Mouse (Mus musculus) midbrain, embryonic 16.5 days (tissue): Measurements from ENCODE around the gene Ccdc43. TPM values are rescaled to one million over a fixed set of nuclear protein-coding genes. Genes with fewer than 3 reads are reported as not detected.

Experiments
- ATAC-seq: fragments of 200-750 bp; cut with Nextera tagmentation; 2 replicates; pipeline ENCODE4 v1.8.0; 2017; ENCODE audit warnings: moderate TSS enrichment
- H3K27ac ChIP-seq: fragments of 300-500 bp; sonication (generic); 2 replicates; pipeline ENCODE4 v1.5.1; 2014; ENCODE audit warnings: mild to moderate bottlenecking, low read length, mixed read lengths
- H3K27me3 ChIP-seq: fragments of 300-500 bp; sonication (generic); 2 replicates; pipeline ENCODE4 v1.6.1; 2014; ENCODE audit warnings: low read depth, low read length, mixed read lengths; ENCODE audit not compliant: control insufficient read depth, insufficient read depth
- H3K36me3 ChIP-seq: fragments of 300-500 bp; sonication (generic); 2 replicates; pipeline ENCODE4 v1.6.1; 2014; ENCODE audit warnings: mild to moderate bottlenecking, low read length, moderate library complexity, mixed read lengths; ENCODE audit not compliant: control insufficient read depth, insufficient read depth
- H3K4me1 ChIP-seq: fragments of 300-500 bp; sonication (generic); 2 replicates; pipeline ENCODE4 v1.6.1; 2014; ENCODE audit warnings: mild to moderate bottlenecking, low read length, mixed read lengths; ENCODE audit not compliant: control insufficient read depth, insufficient read depth
- H3K4me2 ChIP-seq: fragments of 300-500 bp; sonication (generic); 2 replicates; pipeline ENCODE4 v1.6.1; 2014; ENCODE audit warnings: mild to moderate bottlenecking, low read length, mixed read lengths
- H3K4me3 ChIP-seq: fragments of 300-500 bp; sonication (generic); 2 replicates; pipeline ENCODE4 v1.5.1; 2014; ENCODE audit warnings: low read depth, mild to moderate bottlenecking, low read length, moderate library complexity, mixed read lengths
- H3K9ac ChIP-seq: fragments of 300-500 bp; sonication (generic); 2 replicates; pipeline ENCODE4 v1.6.1; 2014; ENCODE audit warnings: low read depth, low read length, mixed read lengths
- H3K9me3 ChIP-seq: fragments of 300-500 bp; sonication (generic); replicated peaks from 2 replicates; pipeline ENCODE4 v1.6.1; 2014; ENCODE audit warnings: mild to moderate bottlenecking, low read length, mixed read lengths; ENCODE audit not compliant: control insufficient read depth, poor library complexity, severe bottlenecking
- WGBS: fragments of 180-500 bp; shearing (Covaris S2); extraction: QIAGEN DNeasy Blood & Tissue Kit; methylation state at CpG from one replicate; pipeline ENCODE4 v1.1.7; 2014; 5-methylcytosine and 5-hydroxymethylcytosine counted together
- microRNA-seq: library from miRNA; unstranded; fragments of <30 nt; microRNA quantifications from one replicate; pipeline ENCODE4, GENCODE M21; 2017
- polyA plus RNA-seq: library from polyadenylated mRNA; unstranded; fragments of >200 nt; fragmentation: Nextera tagmentation; extraction: Ambion mirVana; gene quantifications from 2 replicates; pipeline ENCODE4 v1.2.1, GENCODE M21; 2015

Ccdc43 gene
- polyA plus RNA-seq, 1 experiment from 2014 or later, result 43.1 TPM

DNA sequence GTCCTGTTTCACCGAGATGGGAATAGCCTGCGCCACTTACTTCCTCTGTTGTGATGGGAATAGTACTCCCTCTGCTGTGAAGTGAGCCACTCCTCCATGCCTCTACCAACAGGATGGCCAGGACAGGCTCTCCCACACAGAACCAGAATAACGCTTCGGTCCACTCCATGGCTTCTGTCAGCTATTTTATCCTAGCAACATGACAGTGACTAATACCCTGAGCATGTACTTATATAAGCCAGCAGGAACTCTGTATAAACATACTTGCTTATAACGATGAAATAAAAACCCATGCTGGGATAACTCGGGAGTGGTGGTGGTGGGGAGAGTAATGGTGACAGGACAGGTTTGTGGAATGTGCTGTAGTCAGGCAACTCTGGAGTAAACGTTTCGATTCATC is 41.7 kb downstream of the Ccdc43 start:
- WGBS, result 82% methylated on average over 8 of the region's 8 CpGs
- Histone ChIP-seq H3K36me3 (no peaks in the 10 kb centered on the region), H3K4me1 (no peaks in the 10 kb centered on the region), H3K27me3 (no peaks in the 10 kb centered on the region), H3K4me2 (no peak overlapping the region), H3K27ac (no peak overlapping the region), H3K9ac (no peak overlapping the region), H3K4me3 (no peak overlapping the region), H3K9me3 (no peaks in the 10 kb centered on the region)
- ATAC-seq, result no peak

DNA sequence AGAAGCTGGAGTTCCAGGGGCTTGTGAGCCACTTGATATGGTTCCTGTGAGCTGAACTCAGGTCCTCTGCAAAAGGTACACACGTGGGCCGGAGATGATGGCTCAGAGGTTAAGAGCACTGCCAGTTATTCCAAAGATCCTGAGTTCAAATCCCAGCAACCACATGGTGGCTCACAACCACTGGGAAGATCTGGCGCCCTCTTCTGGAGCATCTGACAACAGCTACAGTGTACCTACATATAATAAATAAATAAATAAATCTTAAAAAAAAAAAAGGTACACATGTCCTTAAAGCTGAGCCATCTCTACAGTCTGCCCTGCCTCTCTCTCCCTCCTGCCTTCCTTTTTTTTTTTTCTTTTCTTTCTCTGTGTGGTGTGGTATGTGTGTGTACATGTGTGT is 44.7 kb downstream of the Ccdc43 start:
- no peaks in the 10 kb centered on the region for H3K4me1 ChIP-seq
- H3K4me3 ChIP-seq, result no peak overlapping the region
- no peak for ATAC-seq
- no peak overlapping the region for H3K9ac ChIP-seq
- 76% methylated on average over 3 of the region's 3 CpGs for WGBS
- no peak overlapping the region for H3K27ac ChIP-seq
- no peaks in the 10 kb centered on the region for H3K27me3 ChIP-seq
- H3K4me2 ChIP-seq, result no peak overlapping the region
- H3K36me3 ChIP-seq, result no peaks in the 10 kb centered on the region
- no peaks in the 10 kb centered on the region for H3K9me3 ChIP-seq

DNA sequence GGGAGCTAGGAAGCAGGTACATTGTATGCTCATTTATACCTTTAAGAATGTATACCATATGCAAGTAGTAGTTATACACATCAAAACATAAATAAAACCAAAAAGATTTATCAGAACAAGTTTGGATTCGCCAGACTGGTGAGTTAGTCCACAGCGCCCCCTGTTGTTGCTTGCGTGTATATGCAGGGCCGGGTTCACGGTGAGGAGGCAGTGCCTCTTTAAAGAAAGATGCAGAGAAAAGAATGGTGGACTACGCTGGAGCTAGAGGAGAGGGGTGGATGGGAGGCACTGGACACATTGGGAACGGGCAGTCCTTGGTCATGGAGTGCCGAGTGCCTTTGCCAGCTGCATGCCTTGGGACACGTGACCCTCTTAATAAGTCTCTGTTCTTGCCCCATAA is 46.2 kb downstream of the Ccdc43 start:
- H3K4me3 ChIP-seq, result no peak overlapping the region
- no peak overlapping the region for H3K9ac ChIP-seq
- H3K4me2 ChIP-seq, result no peak overlapping the region
- no peaks in the 10 kb centered on the region for H3K36me3 ChIP-seq
- no peaks in the 10 kb centered on the region for H3K9me3 ChIP-seq
- H3K27me3 ChIP-seq, result no peaks in the 10 kb centered on the region
- H3K4me1 ChIP-seq, result no peaks in the 10 kb centered on the region
- no peak overlapping the region for H3K27ac ChIP-seq
- 3% methylated on average over 9 of the region's 9 CpGs for WGBS
- ATAC-seq, result no peak

DNA sequence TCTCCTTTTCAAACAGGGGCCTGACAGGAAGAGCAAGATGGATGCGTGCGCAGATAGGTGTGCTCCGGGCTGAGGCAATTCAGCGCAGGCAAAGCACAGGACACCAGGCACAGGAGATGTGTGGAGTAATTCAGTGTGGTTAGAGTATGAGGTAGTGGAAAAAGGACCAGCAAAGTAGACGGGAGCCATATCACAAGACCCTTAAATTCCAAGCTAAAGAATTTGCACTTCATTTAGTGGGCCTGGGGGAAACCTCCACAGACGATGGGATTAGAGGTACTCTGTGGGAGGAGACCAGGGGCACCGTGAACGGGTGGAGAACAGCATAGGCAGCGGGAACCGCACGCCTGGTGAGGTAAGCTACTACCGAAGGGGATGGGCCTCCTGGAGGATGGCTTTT is 49.7 kb downstream of the Ccdc43 start:
- Histone ChIP-seq H3K9ac (no peak overlapping the region), H3K27ac (no peak overlapping the region), H3K9me3 (no peaks in the 10 kb centered on the region), H3K4me1 (no peaks in the 10 kb centered on the region), H3K27me3 (no peaks in the 10 kb centered on the region), H3K36me3 (no peaks in the 10 kb centered on the region), H3K4me3 (no peak overlapping the region), H3K4me2 (no peak overlapping the region)
- no peak for ATAC-seq
- 69% methylated on average over 12 of the region's 12 CpGs for WGBS

DNA sequence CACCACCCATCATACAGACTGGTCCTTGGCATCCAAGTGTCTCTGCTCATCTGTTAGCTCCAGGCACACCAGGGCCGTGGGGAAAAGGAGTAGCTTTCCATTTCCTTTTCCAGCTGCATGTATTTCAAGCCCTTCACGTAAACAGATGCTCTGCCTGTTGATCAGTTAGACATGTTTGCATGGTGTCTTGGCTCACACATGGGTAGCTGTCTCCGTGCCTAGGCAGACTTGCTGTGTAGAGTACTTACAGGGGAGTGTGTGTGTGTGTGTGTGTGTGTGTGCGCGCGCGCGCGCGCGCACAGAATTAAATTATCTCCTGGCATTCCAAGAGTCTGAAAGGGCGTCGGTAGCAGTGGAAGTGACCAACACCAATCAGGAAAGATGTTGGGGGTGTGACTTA is 51.4 kb downstream of the Ccdc43 start:
- WGBS, result 84% methylated on average over 13 of the region's 13 CpGs
- Histone ChIP-seq H3K9ac (no peak overlapping the region), H3K27ac (no peak overlapping the region), H3K4me3 (no peak overlapping the region), H3K36me3 (no peaks in the 10 kb centered on the region), H3K27me3 (no peaks in the 10 kb centered on the region), H3K9me3 (no peaks in the 10 kb centered on the region), H3K4me2 (no peak overlapping the region), H3K4me1 (no peaks in the 10 kb centered on the region)
- no peak for ATAC-seq

DNA sequence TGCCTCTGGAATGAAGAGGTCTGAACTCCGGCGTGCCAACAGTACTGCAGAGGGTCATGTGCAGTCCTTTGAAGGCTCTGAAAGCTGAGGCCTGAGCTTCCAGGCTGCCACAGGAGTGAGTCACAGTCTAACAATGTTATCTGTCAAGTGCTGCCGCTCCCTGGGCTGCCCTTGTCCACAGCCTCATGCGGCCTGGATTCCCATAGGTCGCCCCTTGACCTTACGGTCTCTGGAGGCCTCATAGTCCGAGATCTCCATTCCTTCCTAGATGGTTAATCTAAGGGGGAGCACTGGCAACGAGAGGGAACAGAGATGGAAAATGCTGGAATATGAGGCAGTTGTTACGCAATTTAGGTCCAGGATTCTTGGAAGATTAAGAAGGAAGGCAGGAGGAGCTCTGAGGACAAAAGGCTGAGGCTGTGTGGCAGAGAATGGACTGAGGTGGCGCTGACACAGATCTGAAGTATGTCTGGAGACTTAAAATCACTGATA is 53.6 kb downstream of the Ccdc43 start:
- Histone ChIP-seq H3K27ac (no peak overlapping the region), H3K4me2 (no peak overlapping the region), H3K9me3 (no peaks in the 10 kb centered on the region), H3K9ac (no peak overlapping the region), H3K36me3 (no peaks in the 10 kb centered on the region), H3K4me1 (no peaks in the 10 kb centered on the region), H3K27me3 (no peaks in the 10 kb centered on the region), H3K4me3 (no peak overlapping the region)
- ATAC-seq, result no peak
- WGBS, result 57% methylated on average over 10 of the region's 10 CpGs

DNA sequence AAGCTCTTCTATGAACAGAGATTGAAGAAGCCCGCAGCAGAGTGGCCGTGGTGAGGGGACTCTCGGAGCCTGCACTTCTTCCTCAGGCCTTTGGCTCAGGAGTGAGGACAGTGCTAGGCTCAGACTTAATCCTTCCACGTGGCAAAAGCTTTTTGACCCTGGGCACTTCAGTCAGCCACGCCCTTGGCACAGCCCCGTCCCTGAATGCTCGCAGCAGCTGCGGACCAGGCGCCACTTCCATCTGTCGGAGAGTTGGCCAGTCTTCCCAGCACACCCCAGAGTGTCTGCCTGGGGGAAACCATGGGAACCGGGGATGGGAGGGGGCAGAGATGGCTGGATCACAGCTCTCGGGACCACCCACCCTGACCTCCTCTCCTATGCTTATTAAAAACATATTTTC is 60.7 kb downstream of the Ccdc43 start:
- Histone ChIP-seq H3K27ac (no peak overlapping the region), H3K4me1 (peaks cover 4% of the 10 kb centered on the region; the same call in 1 of the 2 replicates), H3K4me2 (no peak overlapping the region), H3K9ac (no peak overlapping the region), H3K27me3 (no peaks in the 10 kb centered on the region), H3K9me3 (no peaks in the 10 kb centered on the region), H3K36me3 (no peaks in the 10 kb centered on the region), H3K4me3 (no peak overlapping the region)
- WGBS, result 35% methylated on average over 12 of the region's 12 CpGs
- ATAC-seq, result no peak

Small RNAs within 50 kb of the gene (microRNA-seq; reads per million reads assigned to microRNA genes)
- not detected for gene Gm22920

Other genes with a start within 250 kb of the Ccdc43 start
- 8.3 and 11.6 TPM in 2 replicates for gene Itga2b, start 227.7 kb downstream of the Ccdc43 start, polyA plus RNA-seq
- gene Gpatch8, start 141.4 kb downstream of the Ccdc43 start, polyA plus RNA-seq, result 64.1 and 64.5 TPM in 2 replicates
- 1.6 and 2.4 TPM in 2 replicates for gene Gm11627, start 118.3 kb downstream of the Ccdc43 start, polyA plus RNA-seq
- gene Fzd2, start 93.4 kb downstream of the Ccdc43 start, polyA plus RNA-seq, result 3.9 and 4.4 TPM in 2 replicates
- 0.15 and 0.16 TPM in 2 replicates for gene Meioc, start 34.1 kb downstream of the Ccdc43 start, polyA plus RNA-seq
- gene Adam11, start 63.7 kb upstream of the Ccdc43 start, polyA plus RNA-seq, result 32.2 and 34.9 TPM in 2 replicates
- 25.8 and 28.2 TPM in 2 replicates for gene Gjc1, start 121.9 kb upstream of the Ccdc43 start, polyA plus RNA-seq
- gene Higd1b, start 138.1 kb upstream of the Ccdc43 start, polyA plus RNA-seq, result 15.7 and 19.3 TPM in 2 replicates
- gene Eftud2, start 183.2 kb upstream of the Ccdc43 start, polyA plus RNA-seq, result 133 and 134 TPM in 2 replicates
- gene Ccdc103, start 183.4 kb upstream of the Ccdc43 start, polyA plus RNA-seq, result 2.3 TPM in 2 replicates
- not detected in 2 replicates for gene Fam187a, start 187.4 kb upstream of the Ccdc43 start, polyA plus RNA-seq
- 0.27 and 1.2 TPM in 2 replicates for gene Gfap, start 203.1 kb upstream of the Ccdc43 start, polyA plus RNA-seq
- gene Kif18b, start 227.3 kb upstream of the Ccdc43 start, polyA plus RNA-seq, result 0.75 and 1.4 TPM in 2 replicates
- gene C1ql1, start 248.9 kb upstream of the Ccdc43 start, polyA plus RNA-seq, result 6.0 and 7.9 TPM in 2 replicates